Mouse (Mus musculus) lung, postnatal 4 days (tissue): ENCODE measurements around the gene Myo1e.

Experiments used
- DNase-seq, 2 experiments: peaks; one replicate each; pipeline ENCODE4 v3.0.0; 2021

Myo1e gene

DNA sequence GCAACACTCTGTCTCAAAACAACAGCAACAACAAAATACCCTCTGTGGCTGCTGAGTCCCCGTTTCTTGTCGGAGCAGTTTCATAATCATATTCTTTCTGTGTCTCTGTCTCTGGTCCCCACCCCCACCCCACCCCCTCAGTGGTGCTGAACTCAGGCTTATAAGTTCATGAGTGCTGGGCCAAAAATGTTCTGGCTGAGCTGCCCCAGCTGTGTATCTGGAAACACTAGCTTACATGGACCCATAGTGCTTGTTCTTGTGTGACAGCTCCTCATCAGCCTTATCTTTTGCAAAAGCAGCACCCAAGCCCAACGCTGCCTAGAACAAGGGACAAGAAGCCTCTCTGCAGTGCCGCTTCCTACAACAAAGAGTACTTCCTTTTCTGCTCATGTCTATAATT is 232.8 kb downstream of the Myo1e start:
- peak; percentile 17 to 80 for DNase-seq

GRCm38 (mm10) chr9:70449072-70449471 is 241.9 kb downstream of the Myo1e start:
- no peak for DNase-seq
